Mouse (Mus musculus): Measurements from ENCODE around the gene Gm20388. TPM values are rescaled to one million over a fixed set of nuclear protein-coding genes. Genes with fewer than 3 reads are reported as not detected.

Gm20388 gene
- total RNA-seq, 2 experiments from 2014 or later = 10.3 to 10.6 TPM

GRCm38 (mm10) chr8:121978670-121979069 lies 2068.0 kb downstream of the Gm20388 start:
- DNase-seq (ENCODE audit: low spot score in 2 of 2) = no peak
- intact Hi-C loops (cut with DNase I) = loop anchor here (5.0 kb wide), 2 partner anchors 254 to 354 kb away; no protein-coding TSS in a partner anchor

- DNase-seq (ENCODE audit: low spot score in 2 of 2) = no peak
- intact Hi-C loops (cut with DNase I) = no loop called here
Observed at GRCm38 (mm10) chr8:121980792-121981519, 2070.3 kb downstream of the Gm20388 start.

GRCm38 (mm10) chr8:121981520-121981895 lies 2070.9 kb downstream of the Gm20388 start:
- intact Hi-C loops (cut with DNase I) = no loop called here
- no peak for DNase-seq (ENCODE audit: low spot score in 2 of 2)

- DNase-seq (ENCODE audit: low spot score in 2 of 2) = no peak
- intact Hi-C loops (cut with DNase I) = no loop called here
Observed at GRCm38 (mm10) chr8:121985673-121986072, 2075.0 kb downstream of the Gm20388 start.

- no peak for DNase-seq (ENCODE audit: low spot score in 2 of 2)
- intact Hi-C loops (cut with DNase I) = no loop called here
Observed at GRCm38 (mm10) chr8:121987892-121988291, 2077.3 kb downstream of the Gm20388 start.

- DNase-seq (ENCODE audit: low spot score in 2 of 2) = no peak
- intact Hi-C loops (cut with DNase I) = no loop called here
Observed at GRCm38 (mm10) chr8:121990506-121991255, 2080.0 kb downstream of the Gm20388 start.

- DNase-seq (ENCODE audit: low spot score in 2 of 2) = no peak
- intact Hi-C loops (cut with DNase I) = no loop called here
Observed at GRCm38 (mm10) chr8:121991611-121992010, 2081.0 kb downstream of the Gm20388 start.

- intact Hi-C loops (cut with DNase I) = no loop called here
- DNase-seq (ENCODE audit: low spot score in 2 of 2) = no peak
Observed at GRCm38 (mm10) chr8:121992911-121993310, 2082.3 kb downstream of the Gm20388 start.

- no peak for DNase-seq (ENCODE audit: low spot score in 2 of 2)
- intact Hi-C loops (cut with DNase I) = no loop called here
Observed at GRCm38 (mm10) chr8:121995112-121995511, 2084.5 kb downstream of the Gm20388 start.

GRCm38 (mm10) chr8:121995895-121996294 lies 2085.3 kb downstream of the Gm20388 start:
- DNase-seq (ENCODE audit: low spot score in 2 of 2) = no peak
- intact Hi-C loops (cut with DNase I) = no loop called here

GRCm38 (mm10) chr8:121998631-121999030 lies 2088.0 kb downstream of the Gm20388 start:
- no peak for DNase-seq (ENCODE audit: low spot score in 2 of 2)
- intact Hi-C loops (cut with DNase I) = no loop called here

- intact Hi-C loops (cut with DNase I) = no loop called here
- DNase-seq (ENCODE audit: low spot score in 2 of 2) = no peak
Observed at GRCm38 (mm10) chr8:121999211-121999610, 2088.6 kb downstream of the Gm20388 start.

GRCm38 (mm10) chr8:122001339-122002115 lies 2090.9 kb downstream of the Gm20388 start:
- DNase-seq (ENCODE audit: low spot score in 2 of 2) = no peak
- intact Hi-C loops (cut with DNase I) = no loop called here

- intact Hi-C loops (cut with DNase I) = no loop called here
Observed at GRCm38 (mm10) chr8:122003646-122004045, 2093.0 kb downstream of the Gm20388 start.

GRCm38 (mm10) chr8:122004131-122004530 lies 2093.5 kb downstream of the Gm20388 start:
- intact Hi-C loops (cut with DNase I) = no loop called here
- no peak for DNase-seq (ENCODE audit: low spot score in 2 of 2)

More at GRCm38 (mm10) chr8:122003646-122004045, 2093.0 kb downstream of the Gm20388 start:
- DNase-seq (ENCODE audit: low spot score in 2 of 2) = no peak

- intact Hi-C loops (cut with DNase I) = loop anchor here (5.0 kb wide), 1 partner anchor 82 kb away; no protein-coding TSS in a partner anchor
- DNase-seq (ENCODE audit: low spot score in 2 of 2) = no peak
Observed at GRCm38 (mm10) chr8:122005422-122006204, 2095.0 kb downstream of the Gm20388 start.

- intact Hi-C loops (cut with DNase I) = loop anchor here (5.0 kb wide), 1 partner anchor 80 kb away; no protein-coding TSS in a partner anchor
- peak; percentile 44 to 65 for DNase-seq (ENCODE audit: low spot score in 2 of 2)
Observed at GRCm38 (mm10) chr8:122006688-122007484, 2096.2 kb downstream of the Gm20388 start.

GRCm38 (mm10) chr8:122008395-122008794 lies 2097.8 kb downstream of the Gm20388 start:
- no peak for DNase-seq (ENCODE audit: low spot score in 2 of 2)
- intact Hi-C loops (cut with DNase I) = loop anchor here (5.0 kb wide), 1 partner anchor 79 kb away; no protein-coding TSS in a partner anchor
